Mouse (Mus musculus) adrenal gland, postnatal 36 days (tissue): ENCODE results near the gene Ctsr. TPM values are rescaled to one million over a fixed set of nuclear protein-coding genes. Genes with fewer than 3 reads are reported as not detected.
"Not testable (repeated sequence)": the region's sequence is repeated elsewhere in the genome, so short reads cannot be mapped to it uniquely, and the experiment has no call there.

ENCODE experiments used
- DNase-seq, 2 experiments: peaks; one replicate each; pipeline ENCODE4 v3.0.0; 2021; ENCODE audit warnings: mixed read lengths in 1 of 2
- long read RNA-seq, 2 experiments: library from polyadenylated mRNA; stranded (forward); transcript quantifications; one replicate each; pipeline ENCODE4 v2.0.0; 2021; ENCODE audit warnings: borderline sequencing depth in 2 of 2
- total RNA-seq, 2 experiments: library from RNA; stranded (reverse); gene quantifications; 2 replicates each; pipeline ENCODE4 v1.2.3; 2021

Ctsr gene
- not detected for total RNA-seq
- long read RNA-seq, experiment 1, result 0 reads
- long read RNA-seq, experiment 2, result 0 reads

DNA sequence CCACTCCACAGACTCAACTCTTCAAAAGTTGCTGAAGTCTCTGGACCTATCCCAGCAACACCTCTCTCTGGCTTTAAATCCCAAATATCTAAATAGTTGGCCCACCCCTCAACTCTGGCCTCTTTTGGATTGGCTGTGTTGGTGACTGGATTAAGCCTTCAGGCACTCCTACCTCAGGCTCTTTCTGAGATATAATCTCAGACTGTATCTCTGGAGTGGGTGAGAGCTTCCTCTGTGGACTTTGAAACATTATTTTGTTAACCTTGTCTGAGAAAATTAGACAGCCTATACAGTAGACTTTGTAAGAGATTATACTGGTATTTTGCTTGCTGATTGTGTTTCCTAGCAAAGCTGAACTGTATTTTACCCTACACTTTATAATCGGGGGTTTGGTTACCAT lies at the start of gene Ctsr:
Gene Ctsr, minus strand, starts transcription at position 101 of the 400 bp plus-strand sequence.
- no peak for DNase-seq

DNA sequence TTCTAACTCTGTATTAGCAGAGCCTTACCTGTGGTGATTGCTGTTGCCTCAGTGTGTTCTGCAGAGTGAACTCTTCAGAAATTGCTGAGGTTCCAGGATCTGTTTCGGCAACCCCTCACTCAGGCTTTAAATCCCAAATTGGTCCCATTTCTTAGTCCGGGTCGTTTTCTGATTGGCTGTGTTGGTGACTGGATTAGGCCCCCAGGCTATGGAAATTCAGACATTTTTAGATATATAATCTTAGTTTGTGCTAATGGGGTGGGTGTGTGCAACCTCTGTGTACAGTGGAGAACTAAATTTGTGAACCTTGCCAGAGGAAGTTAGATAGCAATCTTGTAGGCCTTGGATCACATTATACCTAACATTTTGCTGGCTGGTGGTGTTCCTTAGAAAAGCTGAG lies 39.3 kb upstream of the Ctsr start, which contains the start of gene Cts6:
Gene Cts6, minus strand, starts transcription at position 101 of the 400 bp plus-strand sequence.
- DNase-seq, result no peak

DNA sequence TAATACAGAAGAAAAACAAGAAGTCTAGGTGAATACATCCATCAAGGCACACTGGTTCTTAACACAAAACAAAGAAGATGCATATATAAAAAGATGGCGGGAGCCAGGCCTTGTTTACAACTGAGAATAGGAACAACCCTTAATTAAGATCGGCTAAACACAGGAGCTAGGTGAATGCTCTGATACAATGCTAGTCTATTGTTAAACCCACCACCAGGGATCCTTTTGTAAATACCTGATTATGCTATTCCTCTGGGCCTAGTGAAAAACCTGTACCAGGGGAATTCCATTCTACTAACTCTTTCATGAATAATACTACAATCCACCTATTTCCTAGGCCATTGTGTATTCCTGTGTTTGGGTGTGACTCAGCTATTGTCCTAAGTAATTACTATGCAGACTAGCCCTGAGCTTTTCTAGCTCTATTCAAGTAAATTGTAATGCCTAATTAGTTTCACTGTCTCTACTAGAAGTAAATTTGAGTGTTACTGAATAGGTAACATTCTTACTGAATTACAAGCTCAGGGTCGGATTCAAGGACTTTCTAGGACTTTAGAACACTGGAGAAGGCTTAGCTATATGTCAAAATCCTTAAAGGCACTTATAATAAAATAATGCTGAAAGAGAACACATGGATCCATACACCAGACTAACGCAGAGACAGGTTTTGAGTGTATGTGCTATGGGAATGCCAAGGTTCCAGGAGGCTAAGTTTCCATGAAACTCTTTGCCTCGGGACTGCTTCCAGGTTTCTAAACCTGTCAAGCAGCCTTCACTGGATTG lies 21.3 kb upstream of the Ctsr start:
- DNase-seq, result not testable (repeated sequence)

DNA sequence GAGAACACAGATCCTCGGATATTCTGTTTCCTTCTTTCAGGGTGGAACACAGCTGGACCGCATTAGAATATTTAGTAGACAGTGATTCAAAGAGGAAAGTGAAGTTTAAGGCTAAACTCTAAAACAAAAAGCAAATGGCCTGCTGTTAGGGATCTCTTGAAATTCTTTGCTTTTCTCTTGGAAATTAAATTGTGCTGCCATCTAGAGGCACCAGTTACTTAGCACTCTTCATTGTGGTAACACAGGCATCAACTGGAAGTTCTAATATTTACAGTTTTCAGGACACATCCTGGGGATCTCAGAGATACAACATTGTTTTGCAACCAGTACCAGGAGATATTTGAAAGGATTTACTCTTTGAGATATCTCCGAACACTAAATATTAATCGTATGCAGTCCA lies 566 bp upstream of the Ctsr start:
- no peak for DNase-seq

Other genes with a start within 250 kb of the Ctsr start
- gene Gm49393, start 228.7 kb downstream of the Ctsr start, total RNA-seq, result not detected
- gene Gm49391, start 227.7 kb downstream of the Ctsr start, total RNA-seq, result 1 to 10 TPM in 1 of 2 experiments, under 1 TPM in 1; 0.59 to 2.7 TPM
- 10 to 100 TPM; 30.3 to 51.8 TPM for gene Ctla2a, start 227.6 kb downstream of the Ctsr start, total RNA-seq
- gene Tpbpa, start 222.3 kb downstream of the Ctsr start, total RNA-seq, result not detected
- not detected for gene Ctsj, start 158.3 kb downstream of the Ctsr start, total RNA-seq
- not detected for gene Ctsq, start 123.6 kb downstream of the Ctsr start, total RNA-seq
- gene Cts6, start 39.2 kb upstream of the Ctsr start, total RNA-seq, result not detected
- not detected for gene Cts8, start 91.1 kb upstream of the Ctsr start, total RNA-seq
- not detected for gene Gm49398, start 124.6 kb upstream of the Ctsr start, total RNA-seq
- gene Cts7, start 193.9 kb upstream of the Ctsr start, total RNA-seq, result not detected